Mouse (Mus musculus): Measurements from ENCODE around the gene Mast1.
"Not testable (repeated sequence)": the region's sequence is repeated elsewhere in the genome, so short reads cannot be mapped to it uniquely, and the experiment has no call there.

Gene Mast1

DNA sequence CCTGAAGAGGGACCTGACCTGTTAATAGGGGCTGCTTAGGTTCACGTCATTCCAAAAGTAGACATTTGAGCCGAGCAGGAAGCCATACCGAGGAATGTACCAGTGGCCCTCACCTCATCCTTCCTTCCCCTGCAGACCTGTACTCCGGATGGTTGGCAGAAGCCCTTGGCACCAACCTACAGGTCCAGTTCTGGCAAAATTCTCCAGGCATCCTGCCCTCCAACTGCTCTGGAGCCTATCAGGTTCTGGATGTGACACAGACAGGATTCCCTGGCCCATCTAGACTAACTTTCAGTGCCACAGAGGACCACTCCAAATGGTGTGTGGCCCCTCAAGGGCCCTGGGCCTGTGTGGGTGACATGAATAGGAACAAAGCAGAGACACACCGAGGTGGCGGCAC lies 26.6 kb downstream of the Mast1 start:
- Histone ChIP-seq H3K27me3 (ENCODE audit: insufficient read depth, low read length) (peaks cover 23% of the 10 kb centered on the region), H3K4me3 (replicated peaks; ENCODE audit: low read length) (no peak overlapping the region), H3K36me3 (ENCODE audit: insufficient read depth, low read length) (peaks cover 37% of the 10 kb centered on the region), H3K4me1 (replicated peaks; ENCODE audit: low read depth, low read length) (peaks cover 67% of the 10 kb centered on the region), H3K9me3 (ENCODE audit: low read length) (no peaks in the 10 kb centered on the region)
- TF ChIP-seq POU5F1 (IDR thresholded peaks at IDR 0.05; ENCODE audit: borderline replicate concordance, low read length) (no peak), CTCF (conservative IDR thresholded peaks at IDR 0.05; ENCODE audit: low read length) (no peak)

DNA sequence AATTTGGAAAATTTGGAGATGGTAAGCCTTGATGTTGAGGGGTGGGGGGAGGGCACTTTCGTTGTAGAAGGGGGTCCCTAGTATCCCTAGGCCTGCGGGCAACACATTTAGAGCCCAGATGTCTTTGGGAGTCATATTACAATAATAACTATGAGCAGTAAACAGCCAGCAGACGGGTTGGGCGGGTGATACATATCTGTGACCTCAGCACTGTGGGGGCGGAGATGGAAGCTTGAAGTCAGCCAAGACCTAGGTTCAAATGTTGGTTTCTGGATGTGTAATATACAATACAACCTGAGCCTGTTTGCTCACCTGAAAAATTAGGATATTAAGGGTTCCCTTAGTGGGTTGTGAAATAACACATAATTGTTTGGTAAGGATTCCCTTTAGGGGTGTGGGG lies 27.2 kb downstream of the Mast1 start:
- H3K27me3 ChIP-seq (ENCODE audit: insufficient read depth, low read length): peaks cover 23% of the 10 kb centered on the region
- peaks cover 36% of the 10 kb centered on the region for H3K36me3 ChIP-seq (ENCODE audit: insufficient read depth, low read length)
- no peaks in the 10 kb centered on the region for H3K9me3 ChIP-seq (ENCODE audit: low read length)
- TF ChIP-seq CTCF (conservative IDR thresholded peaks at IDR 0.05; ENCODE audit: low read length) (no peak), NANOG (IDR thresholded peaks at IDR 0.05; ENCODE audit: borderline replicate concordance, low read length) (no peak), POU5F1 (IDR thresholded peaks at IDR 0.05; ENCODE audit: borderline replicate concordance, low read length) (no peak)
- peaks cover 66% of the 10 kb centered on the region for H3K4me1 ChIP-seq (replicated peaks; ENCODE audit: low read depth, low read length)
- peak overlapping the region; percentile 87 for H3K4me3 ChIP-seq (replicated peaks; ENCODE audit: low read length)

DNA sequence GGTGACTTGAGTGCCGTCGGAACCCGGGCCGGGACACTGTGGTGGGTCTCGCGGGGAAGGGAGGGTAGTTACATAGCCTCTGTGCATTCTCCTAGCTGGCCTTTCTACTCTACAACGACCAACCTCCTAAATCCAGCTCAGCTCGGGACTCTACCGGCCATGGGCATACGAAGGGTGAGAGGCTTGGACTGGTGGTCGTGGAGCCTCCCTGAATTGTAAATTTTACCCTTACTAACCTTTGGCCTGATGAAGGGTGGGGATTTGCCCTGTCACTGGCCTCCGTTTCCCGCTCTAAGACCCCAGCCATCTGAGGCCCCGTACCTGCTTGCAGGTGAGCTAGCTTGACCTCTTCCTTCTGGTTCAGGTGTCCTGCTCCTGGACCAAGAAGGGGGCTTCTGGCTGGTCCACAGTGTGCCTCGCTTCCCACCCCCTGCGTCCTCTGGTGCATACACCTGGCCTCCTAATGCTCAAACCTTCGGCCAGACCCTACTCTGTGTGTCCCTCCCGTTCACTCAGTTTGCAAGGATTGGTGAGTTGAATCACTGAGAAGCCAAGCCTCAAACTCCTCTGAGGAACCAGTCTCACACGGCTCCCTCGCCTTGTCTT lies 27.9 kb downstream of the Mast1 start:
- Histone ChIP-seq H3K4me1 (replicated peaks; ENCODE audit: low read depth, low read length) (peaks cover 66% of the 10 kb centered on the region), H3K27me3 (ENCODE audit: insufficient read depth, low read length) (peaks cover 23% of the 10 kb centered on the region), H3K9me3 (ENCODE audit: low read length) (no peaks in the 10 kb centered on the region), H3K36me3 (ENCODE audit: insufficient read depth, low read length) (peaks cover 29% of the 10 kb centered on the region), H3K4me3 (replicated peaks; ENCODE audit: low read length) (peak overlapping the region; percentile 87)
- TF ChIP-seq NANOG (IDR thresholded peaks at IDR 0.05; ENCODE audit: borderline replicate concordance, low read length): no peak
- TF ChIP-seq CTCF (conservative IDR thresholded peaks at IDR 0.05; ENCODE audit: low read length): no peak
- no peak for TF ChIP-seq POU5F1 (IDR thresholded peaks at IDR 0.05; ENCODE audit: borderline replicate concordance, low read length)

DNA sequence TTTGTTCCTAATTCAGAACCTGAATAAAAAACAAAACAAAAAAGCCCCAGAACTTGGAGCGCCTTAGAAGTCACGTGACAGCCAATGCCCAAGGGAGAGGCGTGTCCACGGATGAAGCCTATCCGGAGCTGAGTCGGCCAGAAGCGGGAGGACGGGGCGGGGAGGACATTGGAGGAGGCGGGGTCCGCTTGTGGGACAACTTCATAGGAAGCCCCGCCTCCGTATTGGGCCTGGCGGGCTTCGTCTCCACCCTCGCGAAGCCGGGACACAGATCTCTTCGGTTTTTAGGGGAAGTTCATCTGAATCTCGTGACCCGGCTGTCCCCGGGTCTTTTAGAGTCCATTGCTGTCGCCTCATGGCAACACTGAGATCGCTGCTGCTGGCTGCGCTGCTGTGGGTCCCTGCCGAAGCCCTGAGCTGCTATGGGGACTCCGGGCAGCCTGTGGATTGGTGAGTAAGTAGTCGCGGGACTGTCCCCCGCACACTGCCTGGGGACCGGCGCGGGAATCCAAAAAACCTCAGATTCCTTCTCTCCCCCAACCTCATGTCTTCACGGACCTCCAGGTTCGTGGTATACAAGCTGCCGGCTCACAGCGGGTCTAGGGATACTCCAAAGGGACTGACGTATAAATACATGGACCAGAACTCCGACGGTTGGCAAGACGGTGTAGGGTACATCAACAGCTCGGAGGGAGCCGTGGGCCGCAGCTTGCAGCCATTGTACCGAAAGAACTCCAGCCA lies 28.6 kb downstream of the Mast1 start, which contains the start of gene Dnase2a:
Dnase2a (plus strand) TSS at position 140 of the 741 bp plus-strand sequence.
- TF ChIP-seq CTCF (conservative IDR thresholded peaks at IDR 0.05; ENCODE audit: low read length) (no peak), NANOG (IDR thresholded peaks at IDR 0.05; ENCODE audit: borderline replicate concordance, low read length) (no peak), POU5F1 (IDR thresholded peaks at IDR 0.05; ENCODE audit: borderline replicate concordance, low read length) (no peak)
- H3K4me1 ChIP-seq (replicated peaks; ENCODE audit: low read depth, low read length): peaks cover 69% of the 10 kb centered on the region
- H3K4me3 ChIP-seq (replicated peaks; ENCODE audit: low read length): peak within 1 kb of the TSS; percentile 87
- no peaks in the 10 kb centered on the region for H3K9me3 ChIP-seq (ENCODE audit: low read length)
- H3K27me3 ChIP-seq (ENCODE audit: insufficient read depth, low read length): peaks cover 23% of the 10 kb centered on the region
- H3K36me3 ChIP-seq (ENCODE audit: insufficient read depth, low read length): peaks cover 27% of the 10 kb centered on the region

DNA sequence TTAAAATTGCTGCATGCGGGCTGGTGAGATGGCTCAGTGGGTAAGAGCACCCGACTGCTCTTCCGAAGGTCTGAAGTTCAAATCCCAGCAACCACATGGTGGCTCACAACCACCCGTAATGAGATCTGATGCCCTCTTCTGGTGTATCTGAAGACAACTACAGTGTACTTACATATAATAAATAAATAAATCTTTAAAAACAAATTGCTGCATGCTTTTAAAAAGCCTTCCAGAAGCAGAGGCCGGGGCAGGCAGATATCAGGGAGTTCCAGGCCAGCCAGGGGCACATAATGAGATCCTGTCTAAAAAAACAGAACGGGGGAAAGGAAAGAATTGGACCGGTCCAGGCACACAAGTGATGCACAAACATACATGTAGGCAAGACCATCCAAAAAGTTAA lies 29.2 kb downstream of the Mast1 start:
- peaks cover 27% of the 10 kb centered on the region for H3K36me3 ChIP-seq (ENCODE audit: insufficient read depth, low read length)

DNA sequence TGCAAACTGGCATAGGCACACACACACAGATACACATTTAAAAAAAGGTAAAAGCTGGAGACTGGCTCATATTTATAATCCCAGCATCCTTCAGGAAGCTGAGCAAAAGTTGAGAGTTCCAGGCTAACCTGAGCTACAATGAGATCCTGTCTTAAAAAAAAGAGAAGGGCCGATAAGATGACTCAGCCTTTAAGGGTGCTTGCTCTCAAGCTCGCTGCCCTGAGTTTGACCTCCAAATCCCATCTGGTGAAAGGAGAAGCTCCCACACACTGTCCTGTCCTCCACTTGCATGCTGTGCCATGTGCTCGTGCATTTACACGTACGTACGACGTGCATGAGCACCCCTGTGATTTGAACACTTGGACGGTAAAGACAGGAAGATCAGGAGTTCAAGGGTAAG lies 29.7 kb downstream of the Mast1 start:
- TF ChIP-seq POU5F1 (IDR thresholded peaks at IDR 0.05; ENCODE audit: borderline replicate concordance, low read length): no peak
- no peak for TF ChIP-seq NANOG (IDR thresholded peaks at IDR 0.05; ENCODE audit: borderline replicate concordance, low read length)
- no peak for TF ChIP-seq CTCF (conservative IDR thresholded peaks at IDR 0.05; ENCODE audit: low read length)
- Histone ChIP-seq H3K27me3 (ENCODE audit: insufficient read depth, low read length) (peaks cover 22% of the 10 kb centered on the region), H3K4me3 (replicated peaks; ENCODE audit: low read length) (no peak overlapping the region), H3K4me1 (replicated peaks; ENCODE audit: low read depth, low read length) (peaks cover 69% of the 10 kb centered on the region), H3K9me3 (ENCODE audit: low read length) (no peaks in the 10 kb centered on the region), H3K36me3 (ENCODE audit: insufficient read depth, low read length) (peaks cover 27% of the 10 kb centered on the region)

More for the DNA sequence above, 29.2 kb downstream of the Mast1 start:
- peaks cover 71% of the 10 kb centered on the region for H3K4me1 ChIP-seq (replicated peaks; ENCODE audit: low read depth, low read length)
- not testable (repeated sequence) for H3K9me3 ChIP-seq (ENCODE audit: low read length)
- peaks cover 23% of the 10 kb centered on the region for H3K27me3 ChIP-seq (ENCODE audit: insufficient read depth, low read length)
- H3K4me3 ChIP-seq (replicated peaks; ENCODE audit: low read length): peak overlapping the region; percentile 87

DNA sequence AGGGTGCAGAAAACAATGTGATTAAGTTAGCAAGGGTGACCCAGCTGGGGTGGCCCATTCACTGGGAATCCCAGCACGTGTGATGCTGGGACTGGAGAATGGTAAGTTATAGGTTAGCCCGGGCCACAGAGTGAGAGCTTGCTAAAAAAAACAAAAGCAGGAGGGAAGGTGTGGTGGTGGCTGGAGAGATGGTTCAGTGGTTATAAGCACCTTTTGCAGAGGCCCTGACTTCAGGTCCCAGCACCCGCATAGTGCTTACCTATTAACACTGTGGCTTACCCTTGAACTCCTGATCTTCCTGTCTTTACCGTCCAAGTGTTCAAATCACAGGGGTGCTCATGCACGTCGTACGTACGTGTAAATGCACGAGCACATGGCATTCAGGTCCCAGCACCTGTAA lies 30.1 kb downstream of the Mast1 start:
- peaks cover 22% of the 10 kb centered on the region for H3K27me3 ChIP-seq (ENCODE audit: insufficient read depth, low read length)
- H3K4me3 ChIP-seq (replicated peaks; ENCODE audit: low read length): no peak overlapping the region
- no peaks in the 10 kb centered on the region for H3K9me3 ChIP-seq (ENCODE audit: low read length)
- H3K4me1 ChIP-seq (replicated peaks; ENCODE audit: low read depth, low read length): peaks cover 69% of the 10 kb centered on the region
- no peak for TF ChIP-seq CTCF (conservative IDR thresholded peaks at IDR 0.05; ENCODE audit: low read length)
- TF ChIP-seq NANOG (IDR thresholded peaks at IDR 0.05; ENCODE audit: borderline replicate concordance, low read length): no peak
- no peak for TF ChIP-seq POU5F1 (IDR thresholded peaks at IDR 0.05; ENCODE audit: borderline replicate concordance, low read length)
- peaks cover 27% of the 10 kb centered on the region for H3K36me3 ChIP-seq (ENCODE audit: insufficient read depth, low read length)

DNA sequence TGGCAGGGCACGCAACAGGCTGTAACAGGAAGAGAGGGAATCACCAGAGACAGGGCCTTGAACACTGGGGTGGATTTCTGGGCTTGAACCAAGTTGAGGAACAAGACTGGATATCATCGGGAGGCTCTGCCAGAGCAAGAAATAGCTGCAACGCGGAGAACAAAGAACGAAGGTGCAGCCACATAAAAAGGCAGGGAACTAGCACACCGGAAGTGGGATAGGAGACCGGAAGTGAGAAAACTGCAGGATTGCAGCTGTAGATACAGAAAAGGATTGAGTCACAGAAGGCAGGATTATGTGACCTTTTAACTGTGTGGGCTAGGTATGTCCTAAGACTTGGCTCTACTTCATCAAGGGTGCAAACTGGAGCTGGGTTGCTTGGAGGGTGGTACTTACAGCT lies 32.8 kb downstream of the Mast1 start:
- TF ChIP-seq CTCF (conservative IDR thresholded peaks at IDR 0.05; ENCODE audit: low read length) (no peak), NANOG (IDR thresholded peaks at IDR 0.05; ENCODE audit: borderline replicate concordance, low read length) (no peak), POU5F1 (IDR thresholded peaks at IDR 0.05; ENCODE audit: borderline replicate concordance, low read length) (no peak)
- Histone ChIP-seq H3K27me3 (ENCODE audit: insufficient read depth, low read length) (peaks cover 21% of the 10 kb centered on the region), H3K4me3 (replicated peaks; ENCODE audit: low read length) (no peak overlapping the region), H3K9me3 (ENCODE audit: low read length) (no peaks in the 10 kb centered on the region), H3K36me3 (ENCODE audit: insufficient read depth, low read length) (peaks cover 12% of the 10 kb centered on the region), H3K4me1 (replicated peaks; ENCODE audit: low read depth, low read length) (peaks cover 58% of the 10 kb centered on the region)

Measured in E14TG2a.4 (cell line).